Mouse (Mus musculus) midbrain, embryonic 10.5 days (tissue): ENCODE results near the gene Ddc. TPM values are rescaled to one million over a fixed set of nuclear protein-coding genes. Genes with fewer than 3 reads are reported as not detected.

ENCODE experiments used
- DNase-seq: peaks from one replicate; pipeline ENCODE4 v3.0.0-alpha.2; 2017; ENCODE audit warnings: low spot score
- H3K27ac ChIP-seq: fragments of 300-500 bp; sonication (generic); replicated peaks from 2 replicates; pipeline ENCODE4 v1.5.1; 2016; ENCODE audit warnings: mild to moderate bottlenecking
- H3K27me3 ChIP-seq: fragments of 300-500 bp; sonication (generic); 2 replicates; pipeline ENCODE4 v1.6.1; 2016; ENCODE audit warnings: low read depth, mild to moderate bottlenecking; ENCODE audit not compliant: poor library complexity, severe bottlenecking
- H3K36me3 ChIP-seq: fragments of 300-500 bp; sonication (generic); 2 replicates; pipeline ENCODE4 v1.6.1; 2016; ENCODE audit warnings: mild to moderate bottlenecking, moderate library complexity
- H3K4me1 ChIP-seq: fragments of 300-500 bp; sonication (generic); 2 replicates; pipeline ENCODE4 v1.6.1; 2016
- H3K4me3 ChIP-seq: fragments of 300-500 bp; sonication (generic); 2 replicates; pipeline ENCODE4 v1.5.1; 2016; ENCODE audit warnings: mild to moderate bottlenecking, moderate library complexity
- H3K9me3 ChIP-seq: fragments of 300-500 bp; sonication (generic); replicated peaks from 2 replicates; pipeline ENCODE4 v1.6.1; 2016; ENCODE audit warnings: mild to moderate bottlenecking
- WGBS: fragments of 180-500 bp; shearing (Covaris S2); methylation state at CpG from one replicate; pipeline ENCODE4 v1.1.7; 2016; 5-methylcytosine and 5-hydroxymethylcytosine counted together
- polyA plus RNA-seq: library from polyadenylated mRNA; unstranded; fragments of >200 nt; fragmentation: Nextera tagmentation; extraction: Ambion mirVana; gene quantifications from 2 replicates; pipeline ENCODE4 v1.2.1, GENCODE M21; 2016

Ddc gene
- polyA plus RNA-seq, 1 experiment from 2014 or later: 13.6 TPM

DNA sequence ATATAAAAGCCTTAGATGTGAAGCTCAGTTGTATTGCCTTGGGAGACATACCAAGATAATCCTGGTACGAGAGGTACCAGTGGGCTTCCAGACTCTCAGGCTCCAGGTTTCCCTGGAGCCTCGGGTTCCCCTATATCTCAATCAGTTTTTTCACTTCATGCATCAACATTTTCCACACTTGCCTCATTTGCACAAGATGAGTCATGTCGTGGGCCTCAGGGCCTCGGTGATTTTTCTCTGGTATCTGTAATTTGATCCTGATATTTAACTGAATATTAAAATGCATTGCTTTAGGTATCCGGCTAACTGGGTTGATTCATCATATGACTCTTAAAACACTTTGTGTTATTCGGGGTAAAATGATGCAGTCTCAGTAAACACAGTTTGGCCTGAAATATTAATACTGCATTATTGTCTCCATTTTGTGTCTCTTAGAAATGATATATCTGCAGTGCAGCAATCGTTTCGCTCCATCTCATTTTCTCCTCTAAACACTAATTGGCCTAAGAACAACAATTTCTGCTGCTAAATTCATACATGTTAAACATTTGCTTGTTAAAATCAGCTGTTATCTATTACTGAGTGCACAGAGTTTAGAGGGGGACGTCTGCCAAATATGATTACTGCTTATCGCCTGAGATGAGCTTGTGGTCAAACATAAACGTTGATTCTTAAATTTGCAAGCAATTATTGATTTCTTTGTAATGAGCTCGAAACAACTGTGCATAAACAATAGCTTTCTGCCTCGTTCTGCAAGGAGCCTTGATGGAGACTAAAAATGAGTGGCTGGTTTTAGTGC lies 48.2 kb downstream of the Ddc start:
- no peak for DNase-seq
- Histone ChIP-seq H3K9me3 (no peaks in the 10 kb centered on the region), H3K36me3 (no peaks in the 10 kb centered on the region), H3K4me1 (peaks cover 32% of the 10 kb centered on the region), H3K4me3 (no peak overlapping the region), H3K27me3 (no peaks in the 10 kb centered on the region), H3K27ac (peak overlapping the region; percentile 50)
- WGBS: 82% methylated on average over 13 of the region's 13 CpGs

DNA sequence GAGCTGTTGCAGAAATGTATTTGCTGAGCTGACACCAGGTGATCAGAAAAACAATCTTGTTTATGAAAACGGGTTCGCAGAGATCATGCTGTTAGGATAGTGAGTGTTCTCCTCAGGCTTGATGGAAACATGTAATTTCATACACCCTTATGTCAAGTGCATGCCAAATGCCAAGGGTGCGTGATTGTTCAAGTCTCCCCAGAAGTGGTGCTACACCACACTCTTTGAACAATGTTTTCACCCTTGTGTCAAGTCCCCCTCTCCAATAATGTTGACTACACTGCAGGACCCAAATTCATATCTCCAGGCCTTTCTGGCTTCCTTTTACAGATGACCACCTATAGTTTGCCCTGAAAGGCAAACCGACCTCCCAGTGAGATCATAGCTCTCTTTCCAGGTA lies 49.5 kb downstream of the Ddc start:
- no peak overlapping the region for H3K27ac ChIP-seq
- 93% methylated on average over 4 of the region's 4 CpGs for WGBS
- H3K4me1 ChIP-seq: peaks cover 39% of the 10 kb centered on the region

DNA sequence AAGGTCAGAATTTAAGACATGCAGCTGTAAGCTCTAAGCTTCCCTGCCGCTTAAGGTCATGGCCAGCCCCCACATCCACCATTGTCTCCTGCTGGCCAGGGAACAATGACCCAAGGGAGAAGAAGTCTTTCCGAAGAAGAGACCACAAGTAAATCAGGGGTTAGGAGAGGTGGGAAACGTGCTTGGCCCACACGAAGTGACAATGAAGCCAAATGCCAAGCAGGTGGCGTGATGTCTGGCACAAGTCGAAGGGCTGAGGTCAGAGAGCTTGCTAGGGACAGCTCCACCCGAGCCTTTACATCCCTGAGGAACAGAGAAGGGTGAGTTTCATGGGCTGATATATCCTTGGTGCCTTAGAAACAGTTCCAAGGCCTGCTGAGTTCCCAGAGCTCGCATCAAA lies 52.9 kb downstream of the Ddc start:
- Histone ChIP-seq H3K9me3 (no peaks in the 10 kb centered on the region), H3K36me3 (no peaks in the 10 kb centered on the region), H3K27ac (peak overlapping the region; percentile 58), H3K4me1 (peaks cover 28% of the 10 kb centered on the region), H3K4me3 (no peak overlapping the region), H3K27me3 (no peaks in the 10 kb centered on the region; the same call in 1 of the 2 replicates)
- 68% methylated on average over 8 of the region's 8 CpGs for WGBS
- no peak for DNase-seq

More for the DNA sequence above, 49.5 kb downstream of the Ddc start:
- H3K27me3 ChIP-seq: no peaks in the 10 kb centered on the region; the same call in 1 of the 2 replicates
- no peaks in the 10 kb centered on the region for H3K36me3 ChIP-seq
- no peak for DNase-seq
- no peaks in the 10 kb centered on the region for H3K9me3 ChIP-seq
- no peak overlapping the region for H3K4me3 ChIP-seq

DNA sequence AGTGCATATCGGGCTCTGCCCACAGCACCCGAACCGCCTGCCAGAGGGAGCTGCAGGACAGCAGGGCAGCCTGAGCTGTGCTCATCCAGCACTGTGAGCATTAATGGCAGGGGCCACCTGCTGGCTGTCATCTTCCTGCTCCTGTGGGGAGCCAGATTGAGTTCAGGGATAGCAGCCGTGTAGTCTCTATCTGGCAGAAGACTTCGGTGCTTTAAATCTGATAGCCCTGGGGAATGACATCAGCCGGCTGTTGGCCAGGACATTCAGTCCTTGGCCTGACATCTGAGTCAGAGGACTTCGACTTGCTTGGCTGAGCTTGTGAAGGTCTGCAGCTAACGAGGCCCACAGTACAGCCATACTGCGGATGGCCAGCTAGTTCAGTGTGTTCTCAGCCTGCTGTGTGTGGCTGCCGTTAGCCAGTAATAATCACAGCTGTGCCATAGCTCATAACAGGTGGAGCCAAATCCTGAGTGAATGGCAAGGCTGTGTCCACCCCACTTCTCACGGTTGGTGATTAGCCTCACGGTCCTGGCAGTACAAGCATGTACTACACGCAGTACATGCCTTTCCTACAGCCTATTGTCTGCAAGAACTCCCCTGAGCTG lies 53.5 kb downstream of the Ddc start:
- no peaks in the 10 kb centered on the region for H3K9me3 ChIP-seq
- H3K4me1 ChIP-seq: peaks cover 26% of the 10 kb centered on the region
- H3K27ac ChIP-seq: peak overlapping the region; percentile 58
- DNase-seq: no peak
- 54% methylated on average over 13 of the region's 13 CpGs for WGBS
- H3K4me3 ChIP-seq: no peak overlapping the region
- H3K36me3 ChIP-seq: no peaks in the 10 kb centered on the region
- no peaks in the 10 kb centered on the region; the same call in 1 of the 2 replicates for H3K27me3 ChIP-seq

DNA sequence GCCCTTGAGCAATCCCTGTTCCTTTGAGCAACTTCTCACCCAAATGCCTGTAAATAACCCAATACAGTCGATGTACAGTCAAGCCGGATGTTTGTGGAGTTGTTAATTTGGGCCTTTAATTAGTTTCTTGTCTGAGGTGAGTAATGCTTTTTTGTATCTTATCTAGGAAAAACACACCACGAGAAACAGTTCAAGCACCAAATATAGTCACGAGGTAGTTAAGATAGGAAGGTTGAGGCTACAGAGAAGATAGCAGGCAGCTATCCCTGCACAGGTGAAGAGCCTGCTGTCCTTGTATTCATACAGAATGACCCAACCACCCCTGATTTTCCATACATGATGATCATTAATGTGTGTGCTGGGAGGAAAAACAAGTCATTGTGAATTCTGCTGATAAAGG lies 56.4 kb downstream of the Ddc start:
- 83% methylated on average over 4 of the region's 4 CpGs for WGBS
- H3K36me3 ChIP-seq: no peaks in the 10 kb centered on the region
- no peak overlapping the region for H3K27ac ChIP-seq

DNA sequence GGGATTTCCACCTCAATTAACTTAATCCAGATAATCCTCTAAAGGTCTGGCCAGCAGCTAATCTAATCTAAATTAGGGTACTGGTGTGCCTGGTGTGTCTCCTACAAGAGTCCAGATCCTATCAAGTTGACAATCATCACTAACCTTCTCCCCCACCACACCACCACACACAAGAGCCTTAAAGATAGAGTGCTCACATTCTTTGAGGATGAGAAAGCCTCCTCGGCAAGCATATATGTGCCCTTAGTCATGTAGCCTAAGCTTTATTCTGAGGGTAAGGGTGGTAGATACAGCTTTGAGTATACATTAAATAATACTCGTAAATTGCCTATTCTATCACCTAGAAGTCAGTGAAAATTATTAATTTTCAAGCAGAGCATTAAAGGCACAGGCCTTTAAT lies 57.2 kb downstream of the Ddc start:
- H3K4me1 ChIP-seq: peaks cover 44% of the 10 kb centered on the region
- no peaks in the 10 kb centered on the region for H3K9me3 ChIP-seq
- DNase-seq: no peak
- no peak overlapping the region for H3K4me3 ChIP-seq
- H3K36me3 ChIP-seq: no peaks in the 10 kb centered on the region
- WGBS: 69% methylated on average over 2 of the region's 2 CpGs
- H3K27ac ChIP-seq: no peak overlapping the region
- no peaks in the 10 kb centered on the region; the same call in 1 of the 2 replicates for H3K27me3 ChIP-seq

More for the DNA sequence above, 56.4 kb downstream of the Ddc start:
- DNase-seq: no peak
- Histone ChIP-seq H3K27me3 (no peaks in the 10 kb centered on the region; the same call in 1 of the 2 replicates), H3K4me3 (no peak overlapping the region), H3K9me3 (no peaks in the 10 kb centered on the region), H3K4me1 (peaks cover 37% of the 10 kb centered on the region)

DNA sequence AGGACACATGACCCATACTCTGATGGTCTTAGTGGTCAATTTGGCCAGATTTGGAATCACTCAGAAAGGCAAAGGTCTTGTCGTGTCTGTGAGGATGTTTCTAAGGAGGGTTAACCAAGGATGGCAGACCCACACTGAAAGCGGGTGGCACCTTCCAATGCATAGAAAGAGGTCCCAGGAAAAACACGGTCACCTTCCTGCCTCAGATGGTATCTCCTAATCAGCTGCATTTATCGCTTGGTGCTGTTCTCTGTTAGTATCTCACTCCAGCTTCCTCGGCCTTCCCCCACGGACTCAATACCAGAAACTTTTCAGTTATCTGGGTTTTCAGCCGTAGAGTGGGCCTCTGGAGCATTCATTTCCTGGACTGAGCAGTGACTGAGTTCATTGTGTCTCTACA lies 58.1 kb downstream of the Ddc start:
- H3K4me1 ChIP-seq: peaks cover 43% of the 10 kb centered on the region
- H3K36me3 ChIP-seq: no peaks in the 10 kb centered on the region
- H3K27ac ChIP-seq: no peak overlapping the region
- 92% methylated on average over 7 of the region's 7 CpGs for WGBS
- no peaks in the 10 kb centered on the region; the same call in 1 of the 2 replicates for H3K27me3 ChIP-seq
- no peaks in the 10 kb centered on the region for H3K9me3 ChIP-seq
- no peak overlapping the region for H3K4me3 ChIP-seq
- DNase-seq: no peak

DNA sequence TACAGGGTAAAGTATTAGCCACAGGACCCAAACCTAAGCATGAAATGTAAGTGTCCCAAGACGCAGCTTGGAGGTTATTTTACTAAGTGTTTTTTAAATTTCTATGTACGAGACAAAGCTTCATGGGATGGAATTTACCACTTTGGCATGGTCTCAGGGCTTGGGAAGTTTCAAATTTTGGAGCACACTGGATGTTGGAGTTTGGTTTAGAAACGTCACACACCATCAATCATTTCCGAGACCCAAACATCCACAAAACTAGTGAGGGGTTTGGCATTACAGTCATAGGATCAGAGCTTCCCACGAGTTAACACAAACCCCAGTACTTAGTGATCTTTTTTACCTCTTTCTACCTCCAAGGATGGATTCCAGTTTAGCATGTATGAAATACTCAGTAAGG lies 60.6 kb downstream of the Ddc start:
- H3K27ac ChIP-seq: no peak overlapping the region
- 91% methylated on average over 5 of the region's 5 CpGs for WGBS
- H3K36me3 ChIP-seq: no peaks in the 10 kb centered on the region
- no peaks in the 10 kb centered on the region for H3K9me3 ChIP-seq
- H3K4me1 ChIP-seq: peaks cover 44% of the 10 kb centered on the region
- H3K4me3 ChIP-seq: no peak overlapping the region
- no peaks in the 10 kb centered on the region; the same call in 1 of the 2 replicates for H3K27me3 ChIP-seq
- no peak for DNase-seq

DNA sequence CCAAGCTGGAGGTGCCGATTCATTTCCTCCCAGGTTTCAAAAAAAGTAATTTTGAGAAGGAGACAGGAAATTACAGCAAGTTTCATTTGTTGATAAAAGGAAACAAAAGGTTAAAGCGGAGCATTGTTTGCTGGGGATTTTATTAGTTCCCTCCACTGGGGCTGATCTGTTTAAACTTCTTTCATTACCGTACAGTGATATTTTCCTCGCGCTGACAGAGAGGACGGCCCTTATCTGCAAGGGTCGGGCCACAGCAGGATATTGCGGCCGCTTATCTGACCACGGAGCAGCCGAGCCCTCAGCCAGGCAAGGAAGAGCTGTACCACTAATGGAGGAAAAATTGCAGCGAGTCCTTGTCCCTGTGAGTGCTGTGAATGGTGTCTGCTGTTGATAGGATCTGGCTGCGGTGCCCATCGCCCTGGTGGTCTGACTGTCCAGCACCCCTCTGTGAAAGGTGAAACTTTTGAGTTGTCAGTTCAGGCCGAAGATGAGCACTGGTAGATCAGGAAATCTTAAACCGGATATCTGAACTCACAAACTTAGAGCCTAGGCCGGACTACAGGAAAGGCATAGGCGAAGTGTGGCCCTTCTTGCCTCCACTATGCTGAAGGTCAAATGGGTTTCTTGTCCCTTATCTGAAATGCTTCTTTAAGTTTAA lies 61.1 kb downstream of the Ddc start:
- no peaks in the 10 kb centered on the region; the same call in 1 of the 2 replicates for H3K27me3 ChIP-seq
- no peaks in the 10 kb centered on the region for H3K36me3 ChIP-seq
- 56% methylated on average over 18 of the region's 18 CpGs for WGBS
- H3K27ac ChIP-seq: peak overlapping the region; percentile 64; the same call in 1 of the 2 replicates
- H3K9me3 ChIP-seq: no peaks in the 10 kb centered on the region
- DNase-seq: no peak
- no peak overlapping the region for H3K4me3 ChIP-seq
- H3K4me1 ChIP-seq: peaks cover 49% of the 10 kb centered on the region

DNA sequence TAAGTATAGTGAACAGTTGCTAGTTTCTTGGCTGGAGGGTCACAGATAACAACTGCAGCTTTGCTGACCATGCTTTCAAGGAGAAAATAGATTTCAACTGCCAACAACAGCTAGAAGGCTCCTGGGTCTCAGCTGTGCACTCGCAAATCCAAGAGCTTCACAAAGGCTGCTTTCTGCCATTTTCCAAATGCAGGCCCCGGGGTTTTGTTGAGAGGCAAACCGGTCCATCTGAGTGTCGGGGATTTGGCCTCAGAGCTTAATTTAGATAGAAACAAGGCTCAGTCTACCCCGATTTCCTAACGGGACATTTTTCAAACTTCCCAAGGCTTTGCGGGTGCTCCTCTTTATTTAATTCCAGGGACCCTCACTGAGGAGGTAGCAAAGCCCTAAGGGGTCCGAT lies 61.7 kb downstream of the Ddc start:
- H3K9me3 ChIP-seq: no peaks in the 10 kb centered on the region
- no peaks in the 10 kb centered on the region for H3K27me3 ChIP-seq
- 49% methylated on average over 8 of the region's 8 CpGs for WGBS
- no peak for DNase-seq
- H3K4me1 ChIP-seq: peaks cover 55% of the 10 kb centered on the region
- no peak overlapping the region for H3K4me3 ChIP-seq
- H3K36me3 ChIP-seq: no peaks in the 10 kb centered on the region
- peak overlapping the region; percentile 64 for H3K27ac ChIP-seq

DNA sequence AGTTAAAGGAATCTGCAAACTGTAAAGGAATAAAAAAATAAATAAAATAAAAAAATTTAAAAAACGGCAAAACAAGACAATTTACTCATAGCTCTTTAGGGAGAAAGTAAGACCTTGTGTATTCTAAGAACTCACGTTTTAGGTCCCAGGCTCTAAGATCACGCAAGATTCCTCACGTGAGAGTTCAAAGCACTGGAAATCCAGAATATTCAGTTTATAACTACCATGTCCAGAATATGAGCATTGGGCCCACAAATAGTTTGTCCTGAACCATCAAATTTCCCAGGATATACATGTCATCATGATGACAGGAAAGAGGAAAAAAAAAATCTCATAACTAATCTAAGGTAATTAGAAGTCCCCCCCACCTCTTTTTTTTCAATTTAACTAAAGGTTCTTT lies 62.2 kb downstream of the Ddc start:
- 86% methylated on average over 4 of the region's 4 CpGs for WGBS
- no peak overlapping the region for H3K4me3 ChIP-seq
- peak overlapping the region; percentile 64; the same call in 1 of the 2 replicates for H3K27ac ChIP-seq
- peaks cover 59% of the 10 kb centered on the region for H3K4me1 ChIP-seq
- H3K36me3 ChIP-seq: no peaks in the 10 kb centered on the region
- no peaks in the 10 kb centered on the region for H3K9me3 ChIP-seq
- no peaks in the 10 kb centered on the region for H3K27me3 ChIP-seq
- DNase-seq: no peak

DNA sequence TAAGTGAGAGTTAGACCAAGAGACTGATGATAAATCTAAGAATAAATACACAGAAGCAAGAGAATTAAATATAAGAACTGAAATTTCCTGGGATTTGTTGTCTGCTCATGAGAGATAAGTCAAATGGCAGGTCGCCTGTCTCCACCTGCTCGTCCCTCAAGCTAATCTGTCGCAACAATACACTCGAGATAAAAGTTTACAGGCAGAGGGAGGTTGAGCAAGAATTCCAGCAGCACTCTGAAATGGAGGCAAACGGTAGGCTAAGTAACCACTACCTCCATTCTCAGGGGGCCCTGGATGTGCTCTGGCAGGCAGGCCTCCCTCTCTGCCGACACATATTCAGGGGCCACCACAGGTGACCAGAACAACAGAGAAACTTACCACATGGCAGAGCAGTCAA lies 62.6 kb downstream of the Ddc start:
- H3K4me1 ChIP-seq: peaks cover 60% of the 10 kb centered on the region
- H3K9me3 ChIP-seq: no peaks in the 10 kb centered on the region
- H3K27ac ChIP-seq: peak overlapping the region; percentile 64; the same call in 1 of the 2 replicates
- WGBS: 41% methylated on average over 6 of the region's 6 CpGs
- H3K36me3 ChIP-seq: no peaks in the 10 kb centered on the region
- H3K27me3 ChIP-seq: no peaks in the 10 kb centered on the region
- H3K4me3 ChIP-seq: no peak overlapping the region
- no peak for DNase-seq

DNA sequence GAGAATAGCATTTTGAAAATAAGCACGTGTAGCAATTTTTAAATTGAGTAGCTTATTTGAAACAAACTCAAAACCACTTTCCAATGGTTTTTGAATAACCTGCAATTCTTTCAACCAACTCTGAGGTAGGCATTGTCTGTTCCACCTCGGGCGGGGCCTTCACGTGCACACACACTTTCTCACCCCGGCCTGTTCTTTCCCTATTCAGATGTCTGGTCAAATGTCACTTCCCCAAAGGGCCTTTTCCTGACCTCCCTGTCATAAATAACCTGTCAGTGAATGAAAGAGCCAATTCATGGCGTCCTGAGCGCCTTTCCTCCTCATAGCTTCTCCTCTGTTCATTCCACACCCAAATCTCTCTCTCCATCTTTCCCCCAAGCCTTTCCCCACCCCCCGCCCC lies 64.8 kb downstream of the Ddc start:
- no peak for DNase-seq
- Histone ChIP-seq H3K4me1 (peaks cover 79% of the 10 kb centered on the region), H3K4me3 (no peak overlapping the region), H3K27me3 (no peaks in the 10 kb centered on the region; the same call in none of the 2 replicates), H3K27ac (peak overlapping the region; percentile 84), H3K36me3 (no peaks in the 10 kb centered on the region), H3K9me3 (no peaks in the 10 kb centered on the region)
- WGBS: 44% methylated on average over 8 of the region's 8 CpGs
